Mouse (Mus musculus) midbrain, postnatal 0 days (tissue): ENCODE data around the gene Als2. TPM values are rescaled to one million over a fixed set of nuclear protein-coding genes. Genes with fewer than 3 reads are reported as not detected.

Experiments used
- ATAC-seq: fragments of 200-750 bp; cut with Nextera tagmentation; 2 replicates; pipeline ENCODE4 v1.8.0; 2017; ENCODE audit warnings: moderate number of reproducible peaks, mild to moderate bottlenecking, moderate TSS enrichment, moderate library complexity; ENCODE audit not compliant: low FRiP score
- DNase-seq: peaks from one replicate; pipeline ENCODE4 v3.0.0-alpha.2; 2015; ENCODE audit warnings: low spot score
- H3K27ac ChIP-seq: fragments of 300-500 bp; sonication (generic); 2 replicates; pipeline ENCODE4 v1.5.1; 2014; ENCODE audit warnings: low read depth, mild to moderate bottlenecking, low read length, mixed read lengths
- H3K27me3 ChIP-seq: fragments of 300-500 bp; sonication (generic); 2 replicates; pipeline ENCODE4 v1.6.1; 2014; ENCODE audit warnings: low read length, control low read depth, mixed read lengths; ENCODE audit not compliant: insufficient read depth
- H3K36me3 ChIP-seq: fragments of 300-500 bp; sonication (generic); 2 replicates; pipeline ENCODE4 v1.6.1; 2014; ENCODE audit warnings: low read length, control low read depth, mixed read lengths; ENCODE audit not compliant: insufficient read depth
- H3K4me1 ChIP-seq: fragments of 300-500 bp; sonication (generic); 2 replicates; pipeline ENCODE4 v1.6.1; 2014; ENCODE audit warnings: mild to moderate bottlenecking, control low read depth, antibody characterized with exemption, low read length, mixed read lengths; ENCODE audit not compliant: insufficient read depth
- H3K4me2 ChIP-seq: fragments of 300-500 bp; sonication (generic); 2 replicates; pipeline ENCODE4 v1.6.1; 2014; ENCODE audit warnings: low read depth, mild to moderate bottlenecking, low read length, mixed read lengths; ENCODE audit not compliant: poor library complexity, severe bottlenecking
- H3K4me3 ChIP-seq: fragments of 300-500 bp; sonication (generic); 2 replicates; pipeline ENCODE4 v1.5.1; 2014; ENCODE audit warnings: low read depth, mild to moderate bottlenecking, low read length, moderate library complexity
- H3K9ac ChIP-seq: fragments of 300-500 bp; sonication (generic); replicated peaks from 2 replicates; pipeline ENCODE4 v1.6.1; 2014; ENCODE audit warnings: mild to moderate bottlenecking, low read length, moderate library complexity, mixed read lengths; ENCODE audit not compliant: poor library complexity, severe bottlenecking
- H3K9me3 ChIP-seq: fragments of 300-500 bp; sonication (generic); 2 replicates; pipeline ENCODE4 v1.6.1; 2016; ENCODE audit warnings: low read length, control low read depth
- CTCF ChIP-seq: IDR thresholded peaks from 2 replicates; pipeline ENCODE4 v1.5.1; 2016; ENCODE audit warnings: antibody characterized with exemption, mild to moderate bottlenecking
- WGBS: fragments of 180-500 bp; shearing (Covaris S2); extraction: QIAGEN DNeasy Blood & Tissue Kit; methylation state at CpG from one replicate; pipeline ENCODE4 v1.1.7; 2014; 5-methylcytosine and 5-hydroxymethylcytosine counted together
- polyA plus RNA-seq: library from polyadenylated mRNA; unstranded; fragments of >200 nt; fragmentation: Nextera tagmentation; extraction: Ambion mirVana; gene quantifications from 2 replicates; pipeline ENCODE4 v1.2.1, GENCODE M21; 2015
- total RNA-seq: library from RNA; depleted of rRNA; stranded (reverse); fragments of >200 nt; gene quantifications from 2 replicates; pipeline ENCODE4 v1.2.3, GENCODE M21; 2014

Gene Als2
- total and polyA plus RNA-seq, 2 experiments from 2014 or later = 13.2 to 37.7 TPM

- Histone ChIP-seq H3K9me3 (no peaks in the 10 kb centered on the region), H3K4me2 (no peak overlapping the region), H3K4me3 (no peak overlapping the region), H3K9ac (no peak overlapping the region), H3K27ac (no peak overlapping the region), H3K36me3 (peaks cover 12% of the 10 kb centered on the region), H3K27me3 (no peaks in the 10 kb centered on the region), H3K4me1 (no peaks in the 10 kb centered on the region)
- TF ChIP-seq CTCF = no peak
- ATAC-seq (no peak), DNase-seq (no peak)
- 68% methylated on average over 6 of the region's 6 CpGs for WGBS
Measured at GRCm38 (mm10) chr1:59161396-59161795, 75.6 kb downstream of the Als2 start.

GRCm38 (mm10) chr1:59160871-59161270, 76.2 kb downstream of the Als2 start:
- 88% methylated on average over 6 of the region's 6 CpGs for WGBS
- H3K4me1 ChIP-seq = no peaks in the 10 kb centered on the region
- H3K4me3 ChIP-seq = no peak overlapping the region
- H3K4me2 ChIP-seq = no peak overlapping the region
- H3K27me3 ChIP-seq = no peaks in the 10 kb centered on the region
- no peak for TF ChIP-seq CTCF
- H3K27ac ChIP-seq = no peak overlapping the region
- no peaks in the 10 kb centered on the region for H3K9me3 ChIP-seq
- DNase-seq (no peak), ATAC-seq (no peak)
- peaks cover 11% of the 10 kb centered on the region for H3K36me3 ChIP-seq
- no peak overlapping the region for H3K9ac ChIP-seq

- Histone ChIP-seq H3K4me2 (no peak overlapping the region), H3K9ac (no peak overlapping the region), H3K27ac (no peak overlapping the region), H3K27me3 (no peaks in the 10 kb centered on the region), H3K9me3 (no peaks in the 10 kb centered on the region), H3K36me3 (peaks cover 9% of the 10 kb centered on the region; the same call in 1 of the 2 replicates), H3K4me3 (no peak overlapping the region), H3K4me1 (no peaks in the 10 kb centered on the region)
- ATAC-seq = no peak
- 93% methylated on average over 3 of the region's 3 CpGs for WGBS
- no peak for TF ChIP-seq CTCF
- no peak for DNase-seq
Measured at GRCm38 (mm10) chr1:59159136-59159535, 77.9 kb downstream of the Als2 start.

GRCm38 (mm10) chr1:59158498-59158897, 78.5 kb downstream of the Als2 start:
- ATAC-seq = no peak

GRCm38 (mm10) chr1:59157846-59158245, 79.2 kb downstream of the Als2 start:
- 0 out of 2 replicates have a peak, but pooled peaks cover under 1% of the 10 kb centered on the region for H3K36me3 ChIP-seq
- no peak overlapping the region for H3K27ac ChIP-seq

More at GRCm38 (mm10) chr1:59158498-59158897, 78.5 kb downstream of the Als2 start:
- 89% methylated on average over 7 of the region's 7 CpGs for WGBS
- peaks cover 7% of the 10 kb centered on the region; the same call in 1 of the 2 replicates for H3K36me3 ChIP-seq
- H3K4me1 ChIP-seq = no peaks in the 10 kb centered on the region
- H3K27me3 ChIP-seq = no peaks in the 10 kb centered on the region
- DNase-seq = no peak
- H3K4me2 ChIP-seq = no peak overlapping the region
- H3K27ac ChIP-seq = no peak overlapping the region
- no peaks in the 10 kb centered on the region for H3K9me3 ChIP-seq
- TF ChIP-seq CTCF = no peak
- no peak overlapping the region for H3K9ac ChIP-seq
- H3K4me3 ChIP-seq = no peak overlapping the region

GRCm38 (mm10) chr1:59152346-59152745, 84.7 kb downstream of the Als2 start:
- Histone ChIP-seq H3K9me3 (no peaks in the 10 kb centered on the region), H3K4me3 (no peak overlapping the region)
- DNase-seq = no peak

More at GRCm38 (mm10) chr1:59157846-59158245, 79.2 kb downstream of the Als2 start:
- Histone ChIP-seq H3K27me3 (no peaks in the 10 kb centered on the region), H3K4me2 (no peak overlapping the region), H3K4me3 (no peak overlapping the region), H3K4me1 (no peaks in the 10 kb centered on the region), H3K9ac (no peak overlapping the region), H3K9me3 (no peaks in the 10 kb centered on the region)
- WGBS = 87% methylated on average over 4 of the region's 4 CpGs
- no peak for ATAC-seq
- no peak for DNase-seq
- no peak for TF ChIP-seq CTCF

More at GRCm38 (mm10) chr1:59152346-59152745, 84.7 kb downstream of the Als2 start:
- H3K27me3 ChIP-seq = no peaks in the 10 kb centered on the region
- TF ChIP-seq CTCF = no peak
- no peak overlapping the region for H3K27ac ChIP-seq
- no peak overlapping the region for H3K9ac ChIP-seq
- ATAC-seq = no peak
- no peaks in the 10 kb centered on the region for H3K36me3 ChIP-seq
- no peaks in the 10 kb centered on the region for H3K4me1 ChIP-seq
- no peak overlapping the region for H3K4me2 ChIP-seq
- 70% methylated on average over 4 of the region's 4 CpGs for WGBS
